Mouse (Mus musculus) kidney, adult 9 months (tissue): ENCODE results near the gene Tmem72.

Experiments
- DNase-seq: peaks from one replicate; pipeline ENCODE4 v3.0.0; 2022

The Tmem72 gene

DNA sequence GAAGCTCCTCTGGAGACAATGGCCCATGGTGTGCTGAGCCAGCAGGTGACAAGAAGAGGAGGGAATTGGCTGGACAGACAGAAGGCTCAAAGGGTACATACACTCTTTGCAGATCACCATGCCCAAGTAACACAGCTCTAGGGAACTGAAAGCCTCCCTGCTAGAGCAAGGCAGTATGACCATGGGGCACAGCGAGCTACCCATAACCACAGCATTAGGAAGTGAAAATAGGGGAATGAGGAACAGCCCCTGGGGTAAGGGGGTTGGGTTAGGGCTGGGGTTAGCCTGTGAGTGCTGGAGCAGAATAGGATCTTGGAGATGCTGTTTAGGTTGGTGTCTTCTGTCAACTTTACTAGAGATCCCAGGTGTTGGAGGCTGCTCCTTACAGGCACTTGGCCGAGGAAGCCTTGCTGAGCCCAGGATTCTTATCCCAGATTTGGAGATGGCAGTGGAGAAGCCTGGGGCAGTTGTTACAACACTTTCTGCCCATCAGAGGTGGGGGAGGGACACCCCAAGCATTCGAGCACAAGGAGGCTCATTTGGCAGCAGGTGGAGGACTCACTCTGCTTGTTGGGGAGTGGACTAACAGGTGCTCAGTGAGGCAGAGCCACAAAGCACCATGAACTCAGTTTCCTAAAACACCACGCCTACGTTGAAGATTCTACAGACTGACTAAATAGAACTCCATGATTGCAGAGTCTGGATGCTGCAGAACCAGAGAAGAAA, 37.0 kb downstream of the Tmem72 start:
- peak; percentile 35 for DNase-seq

DNA sequence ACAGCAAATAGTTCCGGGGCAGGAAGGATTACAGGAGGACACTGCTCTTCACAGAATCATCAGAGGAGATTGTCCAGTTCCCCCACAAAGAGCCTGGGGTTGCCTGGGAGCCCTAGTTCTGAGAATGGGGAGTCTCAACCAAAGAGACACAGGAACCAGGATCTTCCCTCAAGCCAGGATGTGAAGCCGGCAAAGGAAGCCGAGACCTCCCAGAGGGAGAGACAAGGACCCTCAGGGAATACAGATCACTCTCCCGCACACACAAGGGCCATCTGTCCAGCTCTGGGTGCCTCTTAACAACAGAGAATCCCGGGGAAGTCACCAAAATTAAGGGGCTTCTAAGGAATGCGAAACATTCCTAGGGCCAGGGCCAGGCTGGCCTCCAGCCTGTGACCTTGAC, 39.4 kb downstream of the Tmem72 start:
- no peak for DNase-seq

DNA sequence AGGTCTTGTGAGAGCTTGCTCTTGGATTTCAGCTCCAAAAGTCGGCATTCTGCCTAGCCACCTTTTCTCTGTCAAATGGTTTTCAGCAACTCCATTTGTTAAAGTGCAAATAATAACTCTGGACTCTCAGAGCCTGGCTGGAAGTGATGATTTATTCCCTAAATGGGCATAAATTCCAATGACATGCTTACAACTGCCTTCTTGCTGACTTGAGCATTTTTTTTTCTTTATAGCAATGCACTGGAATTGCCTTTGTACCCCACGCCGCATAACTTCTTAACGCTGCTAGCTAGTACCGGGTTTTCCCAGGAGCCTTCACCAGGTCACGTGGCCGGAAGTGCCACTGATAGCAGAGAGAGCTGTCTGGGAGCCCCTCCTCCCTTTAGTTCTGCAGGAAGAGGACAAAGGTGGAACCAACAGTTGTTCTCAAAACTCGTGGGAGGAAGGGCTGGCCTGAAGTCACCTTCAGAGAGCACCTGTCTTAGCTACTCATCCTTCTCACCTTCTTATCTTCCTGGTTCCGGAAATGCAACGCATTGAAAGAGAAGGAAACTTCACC, 40.3 kb downstream of the Tmem72 start:
- DNase-seq: no peak

- no peak for DNase-seq
Measured at GRCm38 (mm10) chr6:116674283-116674886, 42.3 kb downstream of the Tmem72 start.

- DNase-seq: peak; percentile 76
Measured at GRCm38 (mm10) chr6:116673471-116674282, 43.0 kb downstream of the Tmem72 start, which contains the start of gene Rassf4. Gene Rassf4 (minus strand): TSS chr6:116673952.

GRCm38 (mm10) chr6:116672349-116672748, 44.4 kb downstream of the Tmem72 start:
- DNase-seq: no peak

DNA sequence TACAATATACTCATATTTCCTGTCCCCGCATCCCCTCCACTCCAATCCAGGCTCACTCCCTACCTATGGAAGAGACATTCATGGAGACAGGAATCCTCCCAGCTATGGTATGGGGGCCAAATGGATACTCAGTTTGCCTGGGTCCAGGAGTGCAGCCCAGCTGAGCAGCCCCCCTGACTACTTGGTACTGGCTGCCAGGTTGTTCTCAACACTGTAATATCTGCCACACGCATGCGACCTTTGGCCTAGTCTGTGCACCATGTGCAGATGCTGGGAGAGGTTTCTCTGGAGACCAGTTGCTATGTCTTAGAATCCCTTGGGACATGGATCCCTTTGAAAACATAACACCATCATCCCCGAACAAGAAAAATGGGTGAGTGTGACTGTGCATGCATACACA, 44.9 kb downstream of the Tmem72 start:
- no peak for DNase-seq

GRCm38 (mm10) chr6:116671031-116671430, 45.7 kb downstream of the Tmem72 start:
- no peak for DNase-seq

GRCm38 (mm10) chr6:116670144-116670543, 46.6 kb downstream of the Tmem72 start:
- no peak for DNase-seq

GRCm38 (mm10) chr6:116668682-116669470, 47.8 kb downstream of the Tmem72 start:
- DNase-seq: no peak

GRCm38 (mm10) chr6:116667382-116667781, 49.3 kb downstream of the Tmem72 start:
- no peak for DNase-seq

- no peak for DNase-seq
Measured at GRCm38 (mm10) chr6:116666892-116667291, 49.8 kb downstream of the Tmem72 start.

GRCm38 (mm10) chr6:116666085-116666750, 50.5 kb downstream of the Tmem72 start:
- no peak for DNase-seq

DNA sequence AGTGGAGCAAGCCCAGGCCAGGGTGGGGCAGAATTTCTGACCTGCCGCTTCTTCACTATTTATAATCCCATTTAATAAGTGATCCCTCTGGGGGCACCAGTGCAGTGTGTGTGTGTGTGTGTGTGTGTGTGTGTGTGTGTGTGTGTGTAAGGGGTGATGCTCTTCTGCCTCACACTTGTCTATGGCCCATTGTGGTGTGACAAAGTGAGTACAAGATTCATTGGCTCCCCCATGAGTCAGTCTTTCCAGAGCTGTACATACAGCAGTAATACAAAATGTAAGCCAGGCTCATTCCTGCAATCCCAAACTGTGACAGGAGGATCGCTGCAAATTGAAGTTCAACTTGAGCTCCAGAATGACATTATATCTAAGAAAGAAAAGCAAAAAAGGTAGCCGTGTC, 51.9 kb downstream of the Tmem72 start:
- DNase-seq: no peak

GRCm38 (mm10) chr6:116664031-116664430, 52.7 kb downstream of the Tmem72 start:
- no peak for DNase-seq

- no peak for DNase-seq
Measured at GRCm38 (mm10) chr6:116663364-116663763, 53.3 kb downstream of the Tmem72 start.

- peak; percentile 75 for DNase-seq
Measured at GRCm38 (mm10) chr6:116653684-116654454, 62.8 kb downstream of the Tmem72 start.

- no peak for DNase-seq
Measured at GRCm38 (mm10) chr6:116653191-116653590, 63.5 kb downstream of the Tmem72 start.

DNA sequence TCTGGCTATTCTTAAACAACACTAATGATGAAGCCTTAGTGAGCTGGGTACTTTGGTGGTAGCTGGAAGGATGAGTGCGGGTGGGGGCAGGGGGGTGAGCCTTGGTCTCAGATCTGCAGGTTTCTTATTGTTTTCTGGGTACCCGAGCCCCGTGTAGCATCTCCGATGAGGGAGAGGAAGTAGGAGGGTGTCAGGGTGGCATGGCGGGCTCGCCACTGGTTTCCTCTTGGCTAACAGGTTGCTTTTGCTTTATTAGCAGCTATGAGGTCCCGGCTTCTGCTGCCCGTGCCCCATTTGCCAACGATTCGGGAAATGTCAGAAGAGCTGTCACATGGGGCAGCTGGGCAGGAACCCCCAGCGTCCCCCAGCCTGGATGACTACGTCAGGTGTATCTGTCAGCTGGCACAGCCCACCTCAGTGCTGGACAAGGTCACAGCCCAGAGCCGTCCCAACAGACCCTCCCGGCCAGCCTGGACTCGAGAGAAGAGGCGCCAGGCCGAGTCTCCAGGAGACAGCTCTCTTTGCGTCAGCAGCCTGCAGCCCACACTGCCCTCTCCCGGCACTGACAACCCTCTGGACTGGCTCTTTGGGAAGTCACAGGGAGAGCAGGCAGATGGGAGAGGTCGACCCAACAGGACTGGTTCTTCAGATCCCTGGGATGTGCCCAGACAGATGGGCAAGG, 65.1 kb downstream of the Tmem72 start:
- DNase-seq: peak; percentile 70

DNA sequence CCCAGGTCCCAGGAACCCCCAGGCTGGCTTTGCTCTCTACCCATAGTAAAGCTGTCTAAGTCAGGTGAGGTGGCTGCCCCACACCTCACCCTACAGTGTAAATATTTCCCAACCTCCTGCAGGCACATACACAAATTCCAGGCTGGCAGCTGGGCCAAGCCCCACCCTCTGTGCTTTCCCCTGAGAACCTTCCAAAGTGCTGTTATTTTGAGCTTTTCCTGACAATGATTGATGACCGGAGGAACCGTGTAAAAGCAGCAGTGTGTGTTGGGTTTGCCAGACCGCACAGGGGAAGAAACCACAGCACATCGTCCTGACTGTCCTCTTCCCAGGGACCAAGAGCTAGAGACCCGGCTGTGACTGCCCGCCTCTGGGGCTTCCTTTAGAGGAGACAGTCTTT, 66.3 kb downstream of the Tmem72 start, which contains the start of gene Depp1:
TSS of gene Depp1 (plus strand) at position 204 of the 400 bp plus-strand sequence.
- peak; percentile 95 for DNase-seq
